Mouse (Mus musculus): ENCODE measurements around the gene Ncmap.

GRCm38 (mm10) chr4:135396303-135396702, 1.7 kb downstream of the Ncmap start:
- TF ChIP-seq CTCF (IDR thresholded peaks at IDR 0.05; ENCODE audit: borderline replicate concordance, extremely low read depth, insufficient read depth, insufficient read length), result no peak; the same call in 1 of the 2 replicates
- TF ChIP-seq POLR2A (IDR thresholded peaks at IDR 0.05; ENCODE audit: borderline replicate concordance, extremely low read depth, insufficient read depth, insufficient read length, poor library complexity, severe bottlenecking), result no peak
